Mouse (Mus musculus) layer of hippocampus, adult 11-12 months (tissue): ENCODE measurements around the gene Zfhx3.

Experiments used
- DNase-seq: peaks from one replicate; pipeline ENCODE4 v3.0.0; 2022; ENCODE audit warnings: low spot score

Zfhx3 gene

DNA sequence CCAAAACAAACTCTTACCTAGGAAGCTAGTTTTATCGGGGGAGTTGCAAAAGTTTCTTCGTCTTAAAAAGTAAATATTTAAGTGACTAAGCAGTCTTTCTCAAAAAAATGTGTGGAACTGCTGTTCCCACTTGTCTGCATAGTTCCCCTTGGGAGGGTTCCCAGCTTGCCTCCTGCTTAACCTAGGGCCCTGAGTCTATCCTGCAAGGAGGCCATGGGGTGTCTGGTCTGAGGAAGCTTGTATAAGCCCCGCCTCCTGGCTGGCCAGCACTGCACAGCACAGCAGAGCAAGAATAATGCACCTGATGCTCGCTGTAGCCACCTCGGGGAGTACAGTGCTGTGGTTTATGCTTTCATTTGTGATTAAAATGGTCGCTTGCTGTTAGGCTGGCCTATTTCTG, 775.6 kb downstream of the Zfhx3 start:
- DNase-seq: no peak

- no peak for DNase-seq
Observed at GRCm38 (mm10) chr8:108720840-108721239, 778.4 kb downstream of the Zfhx3 start.

DNA sequence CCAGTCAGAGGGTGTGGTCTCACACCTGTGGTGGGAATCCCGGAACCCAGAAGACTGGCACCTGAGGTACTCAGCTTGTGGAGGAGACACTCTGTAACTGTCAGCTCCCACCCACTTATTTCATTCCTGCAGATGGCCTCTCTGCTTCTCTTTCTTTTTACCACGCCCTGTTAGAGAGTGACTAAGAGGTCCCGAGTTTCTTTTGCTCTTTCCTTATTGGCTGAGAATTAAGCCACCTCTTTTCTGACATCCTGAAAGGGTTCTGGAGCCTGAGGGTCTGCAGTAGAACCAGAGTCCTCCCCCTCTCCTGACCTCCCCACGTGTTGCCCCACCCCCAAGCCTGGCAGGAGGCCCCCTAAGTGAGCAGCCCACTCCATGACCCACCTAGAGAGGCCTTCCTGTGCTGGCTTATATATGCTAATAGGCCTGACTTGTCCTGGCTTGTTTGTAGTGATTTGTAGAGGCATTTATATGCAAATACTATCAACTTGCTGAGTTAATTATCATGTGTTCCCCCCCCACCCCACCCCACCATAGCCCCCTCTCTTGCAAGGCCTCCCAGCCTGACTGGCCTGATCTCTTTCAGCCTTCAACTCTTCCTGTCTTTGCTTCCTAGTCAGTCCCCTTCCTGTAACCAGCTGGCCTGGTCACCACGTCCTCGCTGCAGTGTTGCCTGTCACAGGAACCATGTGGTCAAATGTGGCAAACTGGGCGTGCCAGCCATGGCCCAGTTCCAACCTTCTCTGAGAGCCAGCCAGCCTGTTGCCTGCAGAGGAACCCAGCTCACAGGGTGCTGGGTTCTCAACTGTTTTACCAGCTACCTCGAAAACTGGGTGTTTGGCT, 780.4 kb downstream of the Zfhx3 start:
- DNase-seq: peak; percentile 77

- no peak for DNase-seq
Observed at GRCm38 (mm10) chr8:108723636-108724035, 781.2 kb downstream of the Zfhx3 start.

- no peak for DNase-seq
Observed at GRCm38 (mm10) chr8:108724818-108725506, 782.5 kb downstream of the Zfhx3 start.

GRCm38 (mm10) chr8:108725631-108726030, 783.2 kb downstream of the Zfhx3 start:
- DNase-seq: no peak

- no peak for DNase-seq
Observed at GRCm38 (mm10) chr8:108726541-108727241, 784.2 kb downstream of the Zfhx3 start.

- no peak for DNase-seq
Observed at GRCm38 (mm10) chr8:108729169-108729568, 786.7 kb downstream of the Zfhx3 start.

DNA sequence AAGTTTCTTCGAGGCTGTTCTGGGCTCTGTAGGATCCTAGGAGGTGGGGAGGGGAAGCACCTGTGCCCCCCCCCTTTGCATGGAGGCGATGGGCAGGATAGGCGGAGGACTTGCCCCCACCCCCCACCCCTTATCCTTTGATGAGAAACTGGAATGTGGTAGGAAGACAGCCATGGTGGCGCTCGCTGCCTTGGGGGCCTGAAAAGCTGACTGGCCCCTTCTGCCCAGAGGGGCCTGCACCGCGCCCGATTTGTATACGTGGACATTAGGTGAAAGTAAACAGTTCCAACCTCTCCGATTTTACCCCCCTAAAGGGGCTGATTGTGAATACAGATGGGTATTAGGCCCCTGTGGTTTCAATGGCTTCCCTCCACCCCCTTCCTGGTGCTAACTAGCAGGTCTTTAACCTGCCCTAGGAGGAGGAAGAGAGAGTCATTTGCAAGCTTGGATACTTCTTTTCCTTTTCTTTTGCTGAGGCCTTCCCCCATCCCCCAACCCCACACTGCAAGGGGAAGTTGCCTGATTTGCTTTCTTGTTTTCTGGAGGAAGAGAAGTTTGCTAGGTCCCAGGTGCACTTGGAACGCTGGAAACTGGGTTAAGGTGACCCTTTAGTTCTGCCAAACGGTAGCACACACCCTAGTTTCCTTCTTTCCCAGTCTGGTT, 787.4 kb downstream of the Zfhx3 start:
- DNase-seq: no peak

DNA sequence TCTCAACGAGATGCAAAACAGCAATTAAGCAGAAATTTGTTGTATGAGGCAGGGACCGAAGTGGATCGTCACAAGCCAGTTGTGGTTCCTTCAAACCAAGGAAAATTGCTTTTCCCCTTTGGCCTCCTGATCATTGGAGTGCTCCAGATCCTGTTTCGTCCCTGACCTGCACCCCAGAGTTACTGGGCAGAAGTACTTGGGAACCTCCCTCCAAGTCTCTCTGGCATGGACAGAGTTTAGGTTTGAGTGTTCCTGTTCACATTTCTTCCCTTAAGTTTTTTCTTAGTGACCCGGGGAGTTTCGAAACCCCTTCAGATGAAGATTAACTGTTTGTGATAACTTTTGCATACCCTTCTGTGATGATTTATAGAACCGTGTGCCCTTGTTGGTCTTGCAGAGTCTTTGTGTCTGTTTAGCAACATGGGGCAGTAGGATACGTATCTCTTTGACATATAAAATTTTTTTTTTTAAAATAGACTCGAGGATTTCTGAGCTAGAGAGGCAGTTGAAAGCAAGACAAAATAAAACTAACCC, 788.5 kb downstream of the Zfhx3 start:
- DNase-seq: no peak

DNA sequence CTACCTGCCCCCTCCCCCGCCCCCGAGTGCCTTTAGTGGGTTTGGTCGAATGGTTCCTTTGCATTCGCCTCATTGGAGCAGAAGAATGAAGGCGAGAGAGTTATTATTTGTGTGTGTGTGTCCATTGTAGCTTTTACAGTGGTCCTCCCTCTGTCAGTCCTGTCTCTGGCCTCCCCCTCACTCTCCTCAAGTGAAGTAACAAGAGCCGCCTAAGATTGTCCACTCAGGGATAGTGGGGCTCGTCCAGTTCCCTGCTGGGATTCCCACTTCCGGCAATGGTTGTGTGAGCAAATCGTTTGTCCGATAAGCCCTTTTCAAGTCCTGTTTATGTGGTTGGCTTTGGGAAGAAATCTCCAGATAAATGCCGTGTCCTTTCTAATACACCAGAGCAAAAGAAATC, 790.1 kb downstream of the Zfhx3 start:
- no peak for DNase-seq

DNA sequence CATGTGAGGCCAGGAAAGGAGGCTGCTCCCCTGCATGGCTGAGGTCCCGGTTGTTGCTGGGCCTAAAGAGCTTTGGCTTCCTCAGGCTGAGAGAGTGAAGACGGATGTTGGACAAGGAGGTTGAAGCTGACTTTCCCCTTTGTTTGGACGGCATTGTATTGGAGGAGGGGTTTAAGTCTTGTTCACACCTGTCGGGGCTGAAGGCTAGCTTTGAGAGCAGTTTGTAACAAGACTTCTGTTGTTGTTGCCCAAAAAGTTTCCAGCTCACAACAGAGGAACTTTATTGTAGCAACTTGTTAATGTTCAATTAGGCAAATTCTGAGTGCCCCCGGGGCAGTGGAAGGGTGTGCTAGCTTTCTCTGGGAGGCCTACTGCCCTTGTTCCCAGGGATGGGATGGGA, 790.9 kb downstream of the Zfhx3 start:
- DNase-seq: no peak

- no peak for DNase-seq
Observed at GRCm38 (mm10) chr8:108736442-108736841, 794.0 kb downstream of the Zfhx3 start.

DNA sequence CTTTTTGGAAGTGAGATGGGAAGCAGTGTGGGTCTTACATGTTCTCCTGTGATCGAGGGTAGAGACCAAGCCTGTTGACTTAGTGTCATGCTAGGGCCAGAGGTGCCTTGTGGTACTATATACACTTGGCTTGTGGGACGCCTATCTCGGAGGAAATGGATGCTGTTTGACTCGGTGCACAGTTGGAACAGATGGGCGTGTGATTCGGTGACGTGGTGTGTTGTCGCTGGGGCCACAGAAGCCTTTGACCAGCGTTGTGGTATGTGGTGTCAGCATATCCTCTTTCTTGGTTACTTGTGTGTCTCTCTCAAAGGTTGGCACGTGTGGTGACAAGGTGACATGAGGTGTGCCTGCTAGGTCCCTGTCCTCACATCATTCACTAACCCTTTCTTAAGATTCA, 795.7 kb downstream of the Zfhx3 start:
- no peak for DNase-seq

DNA sequence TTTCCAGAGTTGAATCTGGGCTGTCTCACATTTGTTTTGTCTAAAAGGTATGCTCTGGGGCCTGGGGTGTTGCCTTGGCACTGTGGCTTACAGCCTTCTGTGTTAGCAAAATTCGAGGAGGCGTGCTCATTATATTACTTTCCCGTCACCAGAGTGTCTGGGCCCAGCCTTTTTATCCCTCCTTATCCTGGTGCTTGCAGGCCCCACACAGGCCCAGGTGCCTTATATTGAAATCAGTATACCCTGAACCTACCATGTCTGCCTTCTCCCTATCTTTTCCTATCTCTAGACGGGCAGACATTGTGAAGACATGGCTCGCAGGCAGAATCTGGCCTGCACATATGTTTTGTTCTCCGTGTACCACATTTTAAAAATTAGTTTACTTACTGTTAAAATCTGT, 797.1 kb downstream of the Zfhx3 start:
- DNase-seq: no peak

GRCm38 (mm10) chr8:108740443-108740842, 798.0 kb downstream of the Zfhx3 start:
- peak; percentile 86 for DNase-seq

DNA sequence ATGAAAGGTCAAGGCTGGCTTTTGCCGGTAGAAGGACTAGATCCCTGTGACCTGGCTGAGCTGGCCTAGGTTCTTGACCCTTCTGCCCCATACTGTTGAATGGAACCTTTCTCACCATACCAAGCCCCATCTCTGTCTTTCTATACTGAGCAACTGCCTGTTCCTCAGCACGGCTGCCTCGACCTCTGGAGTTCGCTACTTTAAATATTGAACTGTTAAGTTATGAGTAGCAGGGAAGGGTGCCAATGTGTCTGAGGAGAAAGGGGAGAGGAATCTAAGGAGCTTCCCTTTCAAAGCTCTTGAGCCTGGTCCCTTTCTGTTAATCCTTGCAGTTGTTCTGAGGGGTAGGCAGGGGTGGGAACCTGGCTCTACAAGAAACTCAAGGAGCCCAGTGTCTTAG, 799.2 kb downstream of the Zfhx3 start:
- no peak for DNase-seq

DNA sequence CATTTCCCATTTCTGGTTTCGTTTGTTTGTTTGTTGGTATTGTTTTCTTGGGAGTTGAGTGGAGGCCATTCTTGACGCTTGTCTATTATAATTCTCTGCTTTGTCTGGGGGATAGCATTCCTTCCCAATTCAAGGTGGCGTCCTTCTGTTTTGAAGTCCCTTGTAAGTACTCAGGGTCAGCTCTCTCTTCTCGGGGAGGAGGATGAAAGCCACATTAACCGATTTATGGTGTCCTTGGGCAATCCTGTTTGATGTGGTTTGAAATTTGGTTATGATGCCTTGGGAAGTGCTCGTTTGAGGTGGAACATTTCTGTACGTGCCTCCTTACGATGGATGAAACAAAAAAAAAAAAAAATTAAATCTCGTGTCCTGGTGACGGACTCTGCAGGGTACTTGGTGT, 800.0 kb downstream of the Zfhx3 start:
- DNase-seq: no peak

DNA sequence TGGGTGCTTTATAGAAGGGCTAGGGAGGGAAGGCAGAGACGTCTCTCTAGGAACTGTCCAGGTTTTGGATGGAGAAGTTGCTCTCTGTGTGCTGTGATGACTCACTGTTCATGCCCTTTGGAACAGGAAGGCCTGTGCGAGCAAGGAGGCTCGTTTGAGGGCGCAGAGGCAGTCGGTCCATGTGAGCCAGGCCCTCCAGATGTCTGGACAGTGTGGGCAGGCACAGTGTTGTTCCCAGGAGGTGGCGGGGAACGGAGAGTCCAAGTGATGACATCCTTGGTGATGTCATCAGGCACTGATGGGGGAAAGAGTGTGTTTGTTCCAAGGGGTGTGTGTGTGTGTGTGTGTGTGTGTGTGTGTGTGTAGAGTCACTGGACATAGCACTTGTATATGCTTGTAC, 800.8 kb downstream of the Zfhx3 start:
- DNase-seq: no peak

DNA sequence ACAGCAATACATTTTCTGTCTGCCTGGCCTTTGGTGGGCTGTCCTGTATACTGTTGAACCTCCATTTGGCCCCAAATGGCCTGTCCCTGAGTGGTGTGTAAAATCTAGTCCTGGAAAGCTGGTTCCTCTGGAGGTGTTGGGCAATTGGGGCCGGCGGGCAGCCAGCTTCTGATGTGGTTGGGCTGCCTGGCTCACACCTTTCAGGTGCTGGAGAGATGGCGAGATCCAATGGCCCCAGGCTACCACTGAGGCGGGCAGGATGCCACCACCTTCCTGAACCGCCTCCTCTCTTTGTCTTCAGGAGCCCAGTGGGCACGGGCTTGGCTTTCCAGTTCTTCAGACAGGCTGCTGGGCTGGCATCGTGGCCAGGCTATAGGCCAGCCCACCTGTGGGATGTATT, 803.1 kb downstream of the Zfhx3 start:
- no peak for DNase-seq

DNA sequence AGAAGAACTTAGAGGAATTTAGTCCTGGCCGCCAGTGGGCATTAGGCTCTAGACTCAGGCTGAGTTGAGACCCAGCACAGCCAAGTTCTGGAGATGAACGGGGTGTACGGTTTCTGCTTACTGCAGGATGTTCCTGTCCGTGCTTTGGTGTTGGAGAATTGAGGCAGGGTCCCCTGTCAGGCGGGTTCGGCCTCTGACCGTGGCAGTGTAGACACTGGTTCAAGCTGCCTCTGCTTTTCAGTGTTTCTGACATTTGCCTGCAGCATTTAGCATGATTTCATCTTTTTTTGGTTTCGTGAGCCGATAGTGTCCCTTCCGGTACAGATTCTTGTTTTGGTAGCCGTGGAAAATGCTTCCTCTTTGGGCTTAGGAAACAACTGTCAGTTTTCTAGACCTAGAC, 805.7 kb downstream of the Zfhx3 start:
- DNase-seq: no peak

DNA sequence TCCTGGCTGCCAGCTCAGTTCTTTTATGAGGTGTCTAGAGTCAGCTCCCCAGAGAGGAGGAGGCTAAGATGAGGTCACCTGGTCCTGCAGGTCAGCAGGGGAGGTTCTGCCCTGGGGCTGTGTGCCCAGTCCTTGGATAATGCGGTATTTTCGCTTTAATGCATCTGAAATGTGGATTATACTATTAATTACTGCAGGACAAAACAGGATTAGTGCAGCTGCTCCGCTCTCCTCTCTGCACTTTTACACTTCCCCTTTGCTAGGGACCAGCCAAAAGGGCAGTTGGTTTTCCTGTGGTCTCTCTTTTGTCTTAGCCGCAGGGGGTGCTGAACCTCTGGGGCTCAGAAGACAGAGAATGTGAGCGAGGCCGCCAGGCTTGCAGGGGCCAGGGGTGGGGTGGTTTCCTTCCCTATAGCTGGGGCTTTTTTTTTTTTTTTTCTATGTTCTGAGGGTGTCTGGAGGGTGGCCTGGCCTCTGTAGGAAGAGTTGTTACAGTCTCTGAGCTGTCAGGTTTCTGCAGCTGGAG, 806.5 kb downstream of the Zfhx3 start:
- peak; percentile 51 for DNase-seq
